Mouse (Mus musculus): ENCODE data around the gene Gm3415. TPM values are rescaled to one million over a fixed set of nuclear protein-coding genes. Genes with fewer than 3 reads are reported as not detected.
"Not testable (repeated sequence)": the region's sequence is repeated elsewhere in the genome, so short reads cannot be mapped to it uniquely, and the experiment has no call there.

Gene Gm3415
- polyA plus RNA-seq, 1 experiment from 2014 or later, result not detected

DNA sequence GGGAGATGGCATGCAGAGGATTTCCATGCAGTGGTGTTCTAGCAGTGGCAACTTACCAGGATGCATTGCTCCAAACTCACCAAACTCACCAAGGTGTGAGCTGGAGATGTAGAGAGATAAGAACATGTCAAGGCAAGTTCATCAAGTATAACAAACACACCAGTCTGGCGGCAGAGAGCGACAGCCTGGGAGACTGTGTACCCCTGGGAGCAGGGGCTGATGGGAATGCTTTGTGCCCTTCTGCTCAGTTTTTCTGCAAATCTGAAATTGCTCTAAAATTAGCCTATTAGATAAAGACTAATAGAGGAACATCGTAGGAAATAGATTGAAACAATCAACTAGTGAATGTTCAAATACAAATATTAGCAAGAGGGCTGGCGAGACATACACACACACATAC is 35.7 kb downstream of the Gm3415 start:
- H3K4me3 ChIP-seq (ENCODE audit: low read depth, low read length), result no peak overlapping the region
- no peaks in the 10 kb centered on the region for H3K27me3 ChIP-seq (replicated peaks; ENCODE audit: insufficient read depth, low read length)
- no peak for ATAC-seq
- 66% methylated on average over 4 of the region's 4 CpGs for WGBS
- no peaks in the 10 kb centered on the region for H3K36me3 ChIP-seq (ENCODE audit: insufficient read depth, low read length)
- no peak overlapping the region for H3K27ac ChIP-seq (ENCODE audit: low read length)
- TF ChIP-seq CTCF (IDR thresholded peaks at IDR 0.05) (no peak), EP300 (IDR thresholded peaks at IDR 0.05) (no peak)
- H3K9ac ChIP-seq (replicated peaks; ENCODE audit: low read depth), result no peak overlapping the region
- H3K4me1 ChIP-seq (ENCODE audit: insufficient read depth, low read depth, low read length), result no peaks in the 10 kb centered on the region
- no peak overlapping the region for H3K4me2 ChIP-seq (replicated peaks; ENCODE audit: low read depth, low read length)
- no peaks in the 10 kb centered on the region for H3K9me3 ChIP-seq (ENCODE audit: low read length)
- no peak for DNase-seq (ENCODE audit: low spot score)

DNA sequence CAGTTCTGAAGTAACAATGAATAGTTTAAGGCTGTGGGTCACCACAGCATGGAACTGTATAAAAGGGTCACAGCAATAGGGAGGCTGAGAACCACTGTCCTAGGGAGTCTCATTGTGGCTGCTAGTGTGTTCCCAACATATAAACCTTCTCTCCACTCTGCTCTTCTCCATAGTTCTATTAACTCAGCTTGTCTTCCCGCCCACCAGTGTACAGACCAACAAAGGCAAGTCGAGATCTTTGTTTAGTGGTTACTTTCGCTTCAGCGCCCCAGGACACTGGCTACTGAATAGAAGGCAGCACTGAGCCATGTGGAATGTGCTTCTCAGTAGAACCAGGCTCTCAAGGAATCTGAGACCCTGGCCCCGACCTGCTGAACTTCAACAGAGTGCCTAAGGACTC is 36.6 kb downstream of the Gm3415 start:
- 63% methylated on average over 5 of the region's 5 CpGs for WGBS
- DNase-seq (ENCODE audit: low spot score) (no peak), ATAC-seq (no peak)
- Histone ChIP-seq H3K36me3 (ENCODE audit: insufficient read depth, low read length) (no peaks in the 10 kb centered on the region), H3K4me2 (replicated peaks; ENCODE audit: low read depth, low read length) (no peak overlapping the region), H3K9me3 (ENCODE audit: low read length) (no peaks in the 10 kb centered on the region), H3K4me1 (ENCODE audit: insufficient read depth, low read depth, low read length) (no peaks in the 10 kb centered on the region), H3K27me3 (replicated peaks; ENCODE audit: insufficient read depth, low read length) (no peaks in the 10 kb centered on the region), H3K9ac (replicated peaks; ENCODE audit: low read depth) (no peak overlapping the region), H3K4me3 (ENCODE audit: low read depth, low read length) (no peak overlapping the region), H3K27ac (ENCODE audit: low read length) (no peak overlapping the region)
- no peak for TF ChIP-seq CTCF (IDR thresholded peaks at IDR 0.05)
- no peak for TF ChIP-seq EP300 (IDR thresholded peaks at IDR 0.05)

DNA sequence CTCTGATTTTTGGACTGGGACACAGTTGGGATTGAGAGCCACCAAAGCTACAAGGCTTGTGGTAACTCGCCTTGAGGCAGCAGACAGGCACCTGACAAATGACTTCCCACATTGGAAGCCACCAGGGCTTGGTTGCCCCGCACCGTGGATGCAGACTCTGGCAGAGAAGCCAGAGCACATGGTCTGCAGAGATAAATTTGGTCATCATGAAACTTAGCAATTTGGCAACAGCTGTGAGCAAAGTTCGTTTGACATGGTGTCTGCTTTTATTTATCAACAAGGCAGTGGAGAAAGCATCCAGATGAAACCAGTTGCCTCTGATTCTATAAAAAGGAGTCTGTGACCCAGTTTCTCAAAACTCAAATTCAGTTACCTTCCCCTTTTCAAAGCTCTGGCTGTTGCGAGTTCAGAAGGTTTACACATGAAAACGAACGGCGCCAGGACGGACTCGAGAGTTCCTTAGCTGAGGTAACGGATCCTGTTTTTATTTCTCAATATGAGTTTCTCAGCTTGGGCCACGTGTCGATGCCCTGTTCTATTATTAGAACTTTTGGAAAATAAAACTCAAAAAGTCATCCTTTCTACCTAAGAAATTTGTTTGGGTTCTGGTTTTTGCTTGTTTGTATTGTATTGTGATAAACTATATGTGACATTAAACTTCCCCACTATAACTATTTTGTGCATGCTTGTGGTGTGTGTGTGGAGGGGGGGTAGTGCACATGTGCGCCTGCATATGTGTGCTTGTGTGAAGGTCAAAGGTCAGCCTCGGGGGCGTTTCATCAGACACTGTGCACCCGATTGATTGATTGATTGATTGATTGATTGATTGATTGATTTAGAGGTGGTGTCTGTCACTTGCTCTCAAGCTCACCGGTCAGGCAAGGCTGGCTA is 40.9 kb downstream of the Gm3415 start:
- Histone ChIP-seq H3K4me3 (ENCODE audit: low read depth, low read length) (no peak overlapping the region), H3K4me2 (replicated peaks; ENCODE audit: low read depth, low read length) (no peak overlapping the region), H3K27me3 (replicated peaks; ENCODE audit: insufficient read depth, low read length) (no peaks in the 10 kb centered on the region), H3K36me3 (ENCODE audit: insufficient read depth, low read length) (no peaks in the 10 kb centered on the region), H3K4me1 (ENCODE audit: insufficient read depth, low read depth, low read length) (no peaks in the 10 kb centered on the region), H3K9ac (replicated peaks; ENCODE audit: low read depth) (no peak overlapping the region), H3K9me3 (ENCODE audit: low read length) (no peaks in the 10 kb centered on the region), H3K27ac (ENCODE audit: low read length) (no peak overlapping the region)
- TF ChIP-seq EP300 (IDR thresholded peaks at IDR 0.05) (no peak), CTCF (IDR thresholded peaks at IDR 0.05) (no peak)
- ATAC-seq (no peak), DNase-seq (ENCODE audit: low spot score) (no peak)
- WGBS, result 66% methylated on average over 18 of the region's 18 CpGs

DNA sequence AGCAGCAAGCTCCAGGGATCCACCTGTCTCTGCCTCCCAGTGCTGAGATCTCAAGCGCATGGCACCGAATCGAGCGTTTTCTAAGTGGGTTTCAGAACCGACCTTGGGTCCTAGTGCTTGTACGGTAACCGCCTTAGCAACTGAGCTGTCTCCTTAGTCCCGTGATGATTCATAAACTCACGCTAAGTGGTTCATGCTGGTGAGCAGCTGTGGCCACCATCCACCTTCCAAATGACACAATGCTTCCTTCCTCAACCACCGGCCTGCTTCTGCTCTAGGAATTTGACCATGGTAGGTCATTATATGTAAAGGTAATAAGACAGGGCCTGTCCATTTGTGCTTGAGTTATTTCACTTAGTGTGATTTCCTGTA is 41.6 kb downstream of the Gm3415 start:
- H3K27me3 ChIP-seq (replicated peaks; ENCODE audit: insufficient read depth, low read length), result no peaks in the 10 kb centered on the region
- no peak overlapping the region for H3K4me3 ChIP-seq (ENCODE audit: low read depth, low read length)
- H3K36me3 ChIP-seq (ENCODE audit: insufficient read depth, low read length), result no peaks in the 10 kb centered on the region
- H3K9me3 ChIP-seq (ENCODE audit: low read length), result no peaks in the 10 kb centered on the region
- H3K27ac ChIP-seq (ENCODE audit: low read length), result no peak overlapping the region
- no peak for TF ChIP-seq EP300 (IDR thresholded peaks at IDR 0.05)
- TF ChIP-seq CTCF (IDR thresholded peaks at IDR 0.05), result no peak
- ATAC-seq (no peak), DNase-seq (ENCODE audit: low spot score) (no peak)
- H3K4me2 ChIP-seq (replicated peaks; ENCODE audit: low read depth, low read length), result no peak overlapping the region
- WGBS, result 87% methylated on average over 10 of the region's 10 CpGs
- no peaks in the 10 kb centered on the region for H3K4me1 ChIP-seq (ENCODE audit: insufficient read depth, low read depth, low read length)
- no peak overlapping the region for H3K9ac ChIP-seq (replicated peaks; ENCODE audit: low read depth)

DNA sequence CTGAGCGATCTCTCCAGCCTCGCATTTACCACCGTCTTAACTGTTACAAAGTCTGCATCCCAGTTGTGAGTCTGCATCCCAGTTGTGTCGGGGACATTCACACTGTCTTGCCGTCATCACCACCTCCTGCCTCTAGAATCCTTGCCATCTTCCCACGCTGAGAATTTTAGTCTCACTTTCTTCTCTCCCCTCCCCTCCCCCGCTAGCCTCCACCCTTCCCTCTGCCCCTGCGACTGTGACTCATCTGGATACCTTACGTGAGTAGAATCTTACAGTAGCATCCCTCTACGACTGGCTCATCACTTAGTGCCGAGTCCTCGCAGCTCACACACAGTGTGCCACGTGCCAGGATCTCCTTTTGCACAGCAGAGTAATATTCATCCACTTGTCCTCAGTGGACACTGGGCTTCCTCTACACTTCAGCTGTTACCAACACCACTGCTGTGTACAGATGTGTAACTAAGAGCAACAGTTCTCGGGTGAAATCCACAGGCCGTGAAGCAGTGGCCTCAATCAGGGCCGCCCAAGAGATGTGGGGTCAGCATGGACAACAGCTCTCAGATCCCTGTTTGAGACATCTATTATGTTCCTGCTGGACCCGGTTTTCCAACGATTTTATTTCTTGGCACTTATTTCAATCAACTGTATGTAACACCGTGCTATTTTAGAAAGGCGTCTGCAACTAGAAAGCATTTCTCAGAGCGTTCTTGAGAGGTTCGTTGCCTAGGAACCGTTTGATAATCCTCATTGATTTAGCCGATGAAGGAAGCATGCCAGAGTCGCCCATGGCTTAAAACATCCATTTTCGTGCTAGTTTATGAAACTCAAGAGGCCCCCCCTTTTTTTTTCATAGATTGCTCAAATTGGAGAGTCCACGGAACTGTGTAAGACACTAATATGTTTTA is 42.5 kb downstream of the Gm3415 start:
- Histone ChIP-seq H3K4me3 (ENCODE audit: low read depth, low read length) (no peak overlapping the region), H3K27me3 (replicated peaks; ENCODE audit: insufficient read depth, low read length) (no peaks in the 10 kb centered on the region), H3K4me1 (ENCODE audit: insufficient read depth, low read depth, low read length) (no peaks in the 10 kb centered on the region), H3K4me2 (replicated peaks; ENCODE audit: low read depth, low read length) (no peak overlapping the region), H3K9me3 (ENCODE audit: low read length) (no peaks in the 10 kb centered on the region), H3K27ac (ENCODE audit: low read length) (no peak overlapping the region), H3K36me3 (ENCODE audit: insufficient read depth, low read length) (no peaks in the 10 kb centered on the region), H3K9ac (replicated peaks; ENCODE audit: low read depth) (no peak overlapping the region)
- DNase-seq (ENCODE audit: low spot score), result no peak
- TF ChIP-seq EP300 (IDR thresholded peaks at IDR 0.05), result no peak
- TF ChIP-seq CTCF (IDR thresholded peaks at IDR 0.05), result no peak
- 79% methylated on average over 27 of the region's 27 CpGs for WGBS
- ATAC-seq, result no peak

DNA sequence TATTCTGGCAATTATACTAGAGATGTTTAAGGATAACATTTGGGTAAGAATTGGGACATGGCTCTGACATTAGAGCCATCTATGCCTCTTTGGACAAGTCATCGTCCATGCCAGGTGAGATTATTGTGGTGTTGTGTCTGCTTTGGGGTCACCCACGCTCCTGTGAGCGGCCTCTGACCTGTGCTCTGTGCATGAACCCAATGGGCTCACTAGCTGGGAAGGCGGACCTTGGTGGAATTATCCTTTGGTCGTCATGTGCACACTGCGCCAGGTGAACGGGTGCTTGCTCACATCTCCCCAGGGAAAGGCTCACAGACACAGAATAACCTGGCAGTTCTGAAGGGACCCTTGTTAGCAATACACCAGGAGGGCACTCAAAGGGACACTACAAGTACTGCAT is 43.3 kb downstream of the Gm3415 start:
- 74% methylated on average over 7 of the region's 7 CpGs for WGBS
- not testable (repeated sequence) for H3K4me2 ChIP-seq (replicated peaks; ENCODE audit: low read depth, low read length); H3K9me3 ChIP-seq (ENCODE audit: low read length); H3K4me3 ChIP-seq (ENCODE audit: low read depth, low read length); ATAC-seq; H3K4me1 ChIP-seq (ENCODE audit: insufficient read depth, low read depth, low read length); DNase-seq (ENCODE audit: low spot score); H3K27me3 ChIP-seq (replicated peaks; ENCODE audit: insufficient read depth, low read length); H3K27ac ChIP-seq (ENCODE audit: low read length); H3K36me3 ChIP-seq (ENCODE audit: insufficient read depth, low read length); H3K9ac ChIP-seq (replicated peaks; ENCODE audit: low read depth)

All from lung, postnatal 0 days (tissue).